10 mouse cellular contexts compared by ENCODE assay signal in genomic region chr11:44738820-44739219, GRCm38 (mm10).
DNase-seq lines count a peak whose midpoint lies in the region; ATAC-seq lines count a peak whose summit lies in the region.
"Had no signal": no experiment of that assay in that cellular context is flagged by ENCODE, and none has a peak within 500 bp of the region (broad histone marks: within the 10 kb centered on the region; RNA-seq: fewer than 3 reads in every experiment).

No protein-coding gene starts in this region.

- intact Hi-C loops in left cerebral cortex, postnatal 4 days (cut with DNase I): no loop called here
- intact Hi-C loops in left cerebral cortex, postnatal 36 days (cut with DNase I): no loop called here

- H3K9me3 ChIP-seq in embryonic facial prominence, embryonic 12.5 days: no peaks in the 10 kb centered on the region
- no peaks in the 10 kb centered on the region for H3K9me3 ChIP-seq in hindbrain, embryonic 13.5 days
- H3K9me3 ChIP-seq in neural tube, embryonic 14.5 days (ENCODE audit: control insufficient read depth, low read length): no peaks in the 10 kb centered on the region

- no peaks in the 10 kb centered on the region for H3K27me3 ChIP-seq in embryonic facial prominence, embryonic 12.5 days
- no peaks in the 10 kb centered on the region for H3K27me3 ChIP-seq in hindbrain, embryonic 13.5 days
- no peaks in the 10 kb centered on the region for H3K27me3 ChIP-seq in neural tube, embryonic 14.5 days (ENCODE audit: control insufficient read depth, insufficient read depth, low read length)

- H3K4me2 ChIP-seq in embryonic facial prominence, embryonic 12.5 days (replicated peaks): no peak overlapping the region; the same call in 1 of the 2 replicates
- H3K4me2 ChIP-seq in hindbrain, embryonic 13.5 days: no peak overlapping the region
- no peak overlapping the region for H3K4me2 ChIP-seq in neural tube, embryonic 14.5 days (ENCODE audit: low read depth, low read length)

- 19% methylated on average over 10 of the region's 10 CpGs for WGBS in embryonic facial prominence, embryonic 12.5 days
- 26% methylated on average over 10 of the region's 10 CpGs for WGBS in hindbrain, embryonic 13.5 days
- WGBS in neural tube, embryonic 14.5 days: 29% methylated on average over 10 of the region's 10 CpGs

- no peak overlapping the region for H3K4me3 ChIP-seq in embryonic facial prominence, embryonic 12.5 days
- no peak overlapping the region for H3K4me3 ChIP-seq in hindbrain, embryonic 13.5 days
- no peak overlapping the region for H3K4me3 ChIP-seq in neural tube, embryonic 14.5 days (ENCODE audit: low read depth, low read length)

- ATAC-seq in embryonic facial prominence, embryonic 12.5 days (ENCODE audit: insufficient number of reproducible peaks, insufficient read depth, low FRiP score, low TSS enrichment): no peak
- ATAC-seq in hindbrain, embryonic 13.5 days (ENCODE audit: low FRiP score): peak; percentile 71; the same call in 1 of the 2 replicates
- peak; percentile 71; the same call in 1 of the 2 replicates for ATAC-seq in neural tube, embryonic 14.5 days (ENCODE audit: low read depth)

- no peaks in the 10 kb centered on the region for H3K36me3 ChIP-seq in embryonic facial prominence, embryonic 12.5 days
- H3K36me3 ChIP-seq in hindbrain, embryonic 13.5 days: no peaks in the 10 kb centered on the region
- H3K36me3 ChIP-seq in neural tube, embryonic 14.5 days (ENCODE audit: control insufficient read depth, insufficient read depth, low read length): no peaks in the 10 kb centered on the region

- peak; percentile 54 for DNase-seq in left cerebral cortex, postnatal 4 days
- DNase-seq in left cerebral cortex, postnatal 36 days (ENCODE audit: low spot score in 2 of 2): no peak
- no peak for DNase-seq in testis, postnatal 14 days (ENCODE audit: low spot score)
- no peak for DNase-seq in spleen, postnatal 36 days (ENCODE audit: low spot score in 2 of 2)
- DNase-seq in lung, postnatal 36 days: no peak
- DNase-seq: kidney, adult 2 months; liver had no signal

- no peak overlapping the region for H3K9ac ChIP-seq in embryonic facial prominence, embryonic 12.5 days
- H3K9ac ChIP-seq in hindbrain, embryonic 13.5 days: 0 out of 2 replicates have a peak overlapping the region, but pooled peaks have one; percentile 29
- no peak overlapping the region for H3K9ac ChIP-seq in neural tube, embryonic 14.5 days (replicated peaks; ENCODE audit: low read depth, low read length)

- H3K4me1 ChIP-seq in embryonic facial prominence, embryonic 12.5 days: peaks cover 23% of the 10 kb centered on the region
- H3K4me1 ChIP-seq in hindbrain, embryonic 13.5 days (replicated peaks): peaks cover 34% of the 10 kb centered on the region
- H3K4me1 ChIP-seq in neural tube, embryonic 14.5 days (ENCODE audit: control insufficient read depth, insufficient read depth, low read length): peaks cover 20% of the 10 kb centered on the region

- 0 out of 2 replicates have a peak overlapping the region, but pooled peaks have one; percentile 3 for H3K27ac ChIP-seq in embryonic facial prominence, embryonic 12.5 days
- H3K27ac ChIP-seq in hindbrain, embryonic 13.5 days: peak overlapping the region; percentile 74
- H3K27ac ChIP-seq in neural tube, embryonic 14.5 days (ENCODE audit: low read depth, low read length): peak overlapping the region; percentile 55

Comparison
In these comparisons a context has a peak if more than half of its experiments do, and no peak if none do; other contexts are left out.
1. H3K27ac ChIP-seq: peak in every context shown above with its lines; median percentile 74 in hindbrain, embryonic 13.5 days; 55 in neural tube, embryonic 14.5 days; 3 in embryonic facial prominence, embryonic 12.5 days.